Mouse (Mus musculus): ENCODE results near the gene Ufd1.
"Not testable (repeated sequence)": the region's sequence is repeated elsewhere in the genome, so short reads cannot be mapped to it uniquely, and the experiment has no call there.

Ufd1 gene

DNA sequence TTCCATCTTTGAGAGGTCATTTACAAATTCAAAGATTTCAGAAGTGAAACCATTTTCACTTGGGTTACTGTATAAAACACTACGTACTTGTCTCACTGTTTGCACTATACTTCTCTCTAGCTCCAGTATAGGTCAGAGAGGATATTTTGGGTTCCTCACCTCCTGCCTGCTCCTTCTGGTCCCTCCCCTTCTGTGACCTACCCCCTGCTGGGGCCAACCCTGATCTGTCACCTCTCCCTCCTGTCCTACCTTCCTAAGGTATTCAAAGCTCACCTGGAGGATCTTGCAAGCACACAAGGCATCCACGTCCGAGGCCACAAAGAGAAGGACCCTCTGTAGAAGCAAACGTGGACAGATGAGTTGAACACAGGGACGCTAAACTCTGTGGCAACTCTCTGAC lies 547 bp upstream of the Ufd1 start:
- peak; percentile 47 for DNase-seq

- no peak for DNase-seq
These were observed 869 bp downstream of the Ufd1 start for GRCm38 (mm10) chr16:18812385-18812910.

- no peak for DNase-seq
These were observed 10.8 kb downstream of the Ufd1 start for GRCm38 (mm10) chr16:18822356-18822755.

- no peak for DNase-seq
These were observed 11.3 kb downstream of the Ufd1 start for GRCm38 (mm10) chr16:18822925-18823324.

DNA sequence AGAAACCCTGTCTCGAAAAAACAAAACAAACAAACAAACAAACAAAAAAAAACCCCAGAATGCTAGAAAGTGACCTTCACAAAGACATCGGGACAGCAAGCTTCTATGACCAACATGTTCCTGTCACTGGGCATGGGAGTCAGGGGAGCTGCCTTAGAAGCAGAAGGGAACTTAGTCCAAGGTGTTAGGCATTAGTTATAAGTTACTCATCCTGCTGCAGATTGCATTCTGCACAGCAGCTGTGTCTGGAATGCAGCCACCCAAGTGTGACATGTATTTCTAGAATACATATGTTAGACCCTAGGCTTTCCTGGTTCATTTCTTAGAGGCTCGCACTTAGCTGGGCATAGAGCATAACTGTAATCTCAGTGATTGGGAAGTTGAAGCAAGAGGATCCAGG lies 17.1 kb downstream of the Ufd1 start:
- DNase-seq: no peak

GRCm38 (mm10) chr16:18829102-18829501 lies 17.5 kb downstream of the Ufd1 start:
- no peak for DNase-seq

GRCm38 (mm10) chr16:18833486-18833885 lies 21.9 kb downstream of the Ufd1 start:
- DNase-seq: no peak

DNA sequence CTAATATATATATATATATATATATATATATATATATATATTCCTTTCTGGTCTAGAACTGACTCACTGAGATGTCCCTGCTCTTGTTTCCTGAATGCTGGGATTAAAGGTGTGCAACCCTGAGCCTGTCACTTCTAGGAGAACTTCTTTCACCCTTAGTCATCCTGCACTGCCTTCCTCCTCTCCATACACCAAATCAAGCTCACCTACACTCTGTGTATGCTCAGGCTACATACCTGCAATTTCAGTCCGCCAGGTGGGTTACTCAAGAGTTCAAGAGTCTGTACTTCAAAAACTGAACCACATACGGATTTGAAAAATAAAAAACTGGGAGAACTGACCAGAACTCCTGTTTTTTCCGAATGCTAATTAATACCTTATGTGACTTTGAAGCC lies 24.5 kb downstream of the Ufd1 start:
- no peak for DNase-seq

DNA sequence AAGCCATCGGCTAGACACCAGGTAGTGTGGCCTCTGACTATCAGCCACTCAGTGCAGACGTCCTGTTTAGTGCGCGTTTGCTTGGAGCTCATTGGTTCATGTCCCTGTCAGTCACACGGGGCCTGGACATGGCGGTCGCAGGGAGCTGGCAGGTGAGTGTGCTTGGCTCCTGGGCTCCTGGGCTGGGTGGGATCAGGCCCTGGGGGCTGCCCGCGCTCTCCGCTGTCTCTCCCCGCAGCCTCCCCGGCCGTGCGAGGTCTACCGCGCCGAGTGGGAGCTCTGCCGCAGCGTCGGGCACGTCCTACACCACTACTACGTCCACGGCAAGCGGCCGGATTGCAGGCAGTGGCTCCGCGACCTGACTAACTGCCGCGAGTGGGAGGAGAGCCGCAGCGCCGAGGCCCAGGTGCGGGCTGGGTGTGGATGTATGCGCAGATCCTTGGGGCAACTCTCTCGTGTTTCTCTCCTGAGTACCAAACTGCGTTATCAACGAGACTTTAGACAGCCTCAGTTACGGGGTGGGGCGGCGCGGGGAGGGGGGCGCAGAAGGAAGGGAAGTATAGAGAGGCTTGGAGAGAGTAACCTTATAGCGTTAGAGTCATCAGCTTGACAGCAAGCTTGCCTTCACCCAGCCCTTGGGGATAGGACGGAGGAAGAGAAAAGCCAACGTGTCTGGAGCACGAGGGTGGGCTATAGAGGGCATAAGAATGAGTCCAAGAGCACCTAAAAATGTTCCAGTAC lies 25.1 kb downstream of the Ufd1 start, which contains the start of the genes 2510002D24Rik and Gm28539:
Gene 2510002D24Rik, plus strand, starts transcription at position 111 of the 741 bp plus-strand sequence.
Gene Gm28539, plus strand, starts transcription at position 117 of the 741 bp plus-strand sequence.
- peak; percentile 92 for DNase-seq

GRCm38 (mm10) chr16:18838346-18838745 lies 26.8 kb downstream of the Ufd1 start:
- DNase-seq: no peak

DNA sequence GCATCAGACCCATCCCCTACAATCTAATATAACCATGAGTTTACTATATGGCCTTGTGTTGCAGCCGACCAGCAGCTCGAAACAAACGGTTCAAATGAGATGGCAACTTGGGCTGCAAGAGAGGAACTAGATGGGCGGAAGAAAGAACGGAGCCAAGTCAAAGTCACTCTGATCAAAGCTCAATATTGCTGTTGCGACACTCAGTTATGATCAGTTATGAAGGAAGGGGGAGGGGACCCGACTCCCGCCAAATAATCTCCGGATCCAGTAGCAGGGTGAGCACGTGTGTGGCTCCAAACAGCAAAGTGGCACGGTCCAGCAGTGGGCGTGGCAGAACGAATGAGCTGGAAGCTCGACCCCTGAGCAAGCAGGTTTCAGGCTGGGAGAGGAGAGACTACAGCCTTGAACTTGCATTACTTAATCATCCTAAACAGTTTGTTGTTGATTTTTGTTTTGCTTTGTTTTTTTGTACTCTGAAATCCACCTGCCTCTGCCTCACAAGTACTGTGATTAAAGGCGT lies 34.8 kb downstream of the Ufd1 start:
- no peak for DNase-seq

- not testable (repeated sequence) for DNase-seq
These were observed 38.1 kb downstream of the Ufd1 start for GRCm38 (mm10) chr16:18849521-18850190.

- no peak for DNase-seq
These were observed 47.0 kb downstream of the Ufd1 start for GRCm38 (mm10) chr16:18858551-18858950.

- no peak for DNase-seq
These were observed 48.6 kb downstream of the Ufd1 start for GRCm38 (mm10) chr16:18860186-18860585.

DNA sequence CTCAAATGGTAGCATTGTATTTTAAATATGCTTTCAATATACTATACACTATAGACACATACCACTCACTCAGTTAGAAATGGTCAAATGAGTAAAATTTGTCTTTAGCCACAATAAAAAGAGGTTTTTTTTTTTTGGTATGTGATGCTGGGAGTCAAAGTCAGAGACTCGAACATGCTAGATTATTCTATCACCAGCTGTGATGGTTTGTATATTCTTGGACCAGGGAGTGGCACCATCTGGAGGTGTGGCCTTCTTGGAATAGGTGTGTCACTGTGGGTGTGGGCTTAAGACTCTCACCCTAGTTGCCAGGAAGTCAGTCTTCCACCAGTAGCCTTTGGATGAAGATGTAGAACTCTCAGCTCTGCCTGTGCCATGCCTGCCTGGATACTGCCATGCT lies 58.9 kb downstream of the Ufd1 start:
- DNase-seq: peak; percentile 5

GRCm38 (mm10) chr16:18876091-18876441 lies 64.5 kb downstream of the Ufd1 start:
- DNase-seq: no peak

- DNase-seq: peak; percentile 98
These were observed 65.1 kb downstream of the Ufd1 start, which contains the start of the genes Mrpl40 and Hira for GRCm38 (mm10) chr16:18876442-18877308. Gene Mrpl40, minus strand, starts transcription at chr16:18876862. Gene Hira, plus strand, starts transcription at chr16:18877037.

DNA sequence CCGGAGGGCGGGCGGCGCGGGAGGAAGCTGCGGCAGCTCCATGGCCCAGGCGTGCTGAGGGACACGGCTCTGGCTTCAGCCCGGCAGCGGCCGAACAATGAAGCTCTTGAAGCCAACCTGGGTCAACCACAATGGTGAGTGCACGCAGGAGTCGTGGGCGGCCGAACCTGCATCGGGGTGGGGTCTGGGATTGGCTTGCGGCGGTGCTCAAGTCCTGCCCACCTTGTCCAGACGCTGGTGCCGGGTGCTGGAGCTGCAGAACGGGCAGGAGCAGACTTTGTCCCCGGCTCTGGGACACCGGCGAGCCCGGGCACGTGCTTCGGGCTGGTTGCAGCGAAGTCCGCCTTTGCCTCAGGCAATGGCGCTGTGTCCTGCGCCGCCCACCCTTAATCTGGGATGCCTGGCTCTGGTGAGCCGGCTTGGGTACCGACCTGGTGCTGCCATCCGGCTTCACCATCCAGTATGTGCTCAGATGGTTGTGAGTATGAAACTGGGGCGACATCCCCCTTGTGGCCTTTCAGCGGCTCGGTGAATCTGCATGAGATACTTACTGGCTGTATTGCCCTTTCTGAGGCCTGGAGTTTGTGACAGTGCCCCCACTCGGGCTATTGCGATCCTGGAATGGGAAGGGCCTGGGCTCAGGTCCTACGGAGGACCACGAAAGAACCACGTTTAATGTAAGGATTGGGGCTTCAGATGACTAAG lies 66.0 kb downstream of the Ufd1 start:
- peak; percentile 64 for DNase-seq

GRCm38 (mm10) chr16:18878091-18878720 lies 66.6 kb downstream of the Ufd1 start:
- DNase-seq: no peak

DNA sequence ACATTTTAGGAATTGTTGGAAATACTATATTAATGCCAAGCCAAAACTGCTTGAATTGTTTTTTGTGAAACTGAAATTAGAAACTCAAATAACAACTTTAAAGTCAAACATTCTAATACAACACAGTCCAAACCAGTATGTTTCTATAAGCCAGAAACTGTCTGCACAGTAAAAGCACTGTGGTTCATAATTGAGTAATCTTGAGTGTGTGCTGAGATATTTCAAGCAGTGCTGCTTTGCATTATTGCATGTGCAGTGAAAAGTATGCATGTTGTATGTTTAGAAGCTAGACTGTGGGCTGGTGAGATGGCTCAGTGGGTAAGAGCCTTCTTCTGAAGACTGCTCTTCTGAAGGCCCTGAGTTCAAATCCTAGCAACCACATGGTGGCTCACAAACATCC lies 72.5 kb downstream of the Ufd1 start:
- no peak for DNase-seq

Data from liver (tissue).